9 mouse cellular contexts compared by ENCODE assay signal in genomic region chr17:23969231-23969630, GRCm38 (mm10). TPM values are rescaled to one million over a fixed set of nuclear protein-coding genes. Genes with fewer than 3 reads are reported as not detected.
DNase-seq lines count a peak whose midpoint lies in the region; ATAC-seq lines count a peak whose summit lies in the region.
"Had no signal": no experiment of that assay in that cellular context is flagged by ENCODE, and none has a peak within 500 bp of the region (broad histone marks: within the 10 kb centered on the region; RNA-seq: fewer than 3 reads in every experiment).

No protein-coding gene starts in this region.

- peak; percentile 72 for ATAC-seq in erythroid progenitor cell, adult 5-6 weeks (replicated peaks; ENCODE audit: low FRiP score, poor library complexity, severe bottlenecking)
- 0 out of 2 replicates have a peak, but pooled peaks have one; percentile 21 for ATAC-seq in lung, embryonic 15.5 days (ENCODE audit: borderline replicate concordance, extremely low read depth, low FRiP score, low TSS enrichment)

- 0% methylated on average over 1 of the region's 1 CpGs for WGBS in lung, embryonic 15.5 days

- H3K9ac ChIP-seq in lung, embryonic 15.5 days, result no peak overlapping the region
- H3K9ac ChIP-seq: hindbrain, embryonic 15.5 days had no signal

- no peak overlapping the region for H3K4me2 ChIP-seq in lung, embryonic 15.5 days
- H3K4me2 ChIP-seq: hindbrain, embryonic 15.5 days had no signal

- H3K4me3 ChIP-seq in lung, embryonic 15.5 days, result no peak overlapping the region
- H3K4me3 ChIP-seq: hindbrain, embryonic 15.5 days had no signal

- H3K27me3 ChIP-seq in lung, embryonic 15.5 days, result no peaks in the 10 kb centered on the region
- H3K27me3 ChIP-seq: hindbrain, embryonic 15.5 days had no signal

- H3K4me1 ChIP-seq in lung, embryonic 15.5 days, result peaks cover 7% of the 10 kb centered on the region; the same call in 1 of the 2 replicates

- peak; percentile 49 for DNase-seq in 3134 (ENCODE audit: extremely low read depth, insufficient read length, low spot score)
- peak; percentile 82 for DNase-seq in CD4-positive, CD25-positive, alpha-beta regulatory T cell, adult 2 months (ENCODE audit: low read depth, low spot score)
- peak; percentile 83 for DNase-seq in brain, adult 2 months (ENCODE audit: low read depth, low spot score)
- DNase-seq in layer of hippocampus, adult 11-12 months (ENCODE audit: low spot score), result peak; percentile 89
- DNase-seq in right cerebral cortex, postnatal 10 days (ENCODE audit: low spot score in 2 of 2), result peak; percentile 73 to 83
- DNase-seq in urinary bladder, postnatal 14 days (ENCODE audit: low spot score), result peak; percentile 86

- no peaks in the 10 kb centered on the region for H3K36me3 ChIP-seq in lung, embryonic 15.5 days
- H3K36me3 ChIP-seq: hindbrain, embryonic 15.5 days had no signal

- no peaks in the 10 kb centered on the region for H3K9me3 ChIP-seq in lung, embryonic 15.5 days
- H3K9me3 ChIP-seq: hindbrain, embryonic 15.5 days had no signal

- H3K27ac ChIP-seq in lung, embryonic 15.5 days, result no peak overlapping the region
- H3K27ac ChIP-seq: hindbrain, embryonic 15.5 days had no signal

RNA-seq across cellular contexts. Expression of gene Prss30, which starts 11.1 kb away (rescaled TPM):
- 0.84 TPM in 1 of 2 replicates, not detected in the other for total RNA-seq in erythroid progenitor cell, adult 5-6 weeks (2015; ENCODE audit: low replicate concordance)
- total RNA-seq in erythroid progenitor cell, adult 5-6 weeks (2017; ENCODE audit: low replicate concordance), result not detected in 2 replicates
- 0.10 and 0.20 TPM in 2 replicates for polyA plus RNA-seq in lung, embryonic 15.5 days (2015; fragmentation: Nextera tagmentation; extraction: Ambion mirVana)
- polyA plus RNA-seq: hindbrain, embryonic 15.5 days had no signal

RNA-seq across cellular contexts. Expression of gene Sbpl, which starts 14.2 kb away (rescaled TPM):
- total RNA-seq in erythroid progenitor cell, adult 5-6 weeks (2015; ENCODE audit: low replicate concordance), result not detected in 2 replicates
- not detected in 2 replicates for total RNA-seq in erythroid progenitor cell, adult 5-6 weeks (2017; ENCODE audit: low replicate concordance)
- polyA plus RNA-seq in lung, embryonic 15.5 days (2015; fragmentation: Nextera tagmentation; extraction: Ambion mirVana), result not detected in 2 replicates
- polyA plus RNA-seq: hindbrain, embryonic 15.5 days had no signal

RNA-seq across cellular contexts. Expression of gene Sbp, which starts 27.8 kb away (rescaled TPM):
- total RNA-seq in erythroid progenitor cell, adult 5-6 weeks (2015; ENCODE audit: low replicate concordance), result not detected in 2 replicates
- not detected in 2 replicates for total RNA-seq in erythroid progenitor cell, adult 5-6 weeks (2017; ENCODE audit: low replicate concordance)
- not detected in 2 replicates for polyA plus RNA-seq in lung, embryonic 15.5 days (2015; fragmentation: Nextera tagmentation; extraction: Ambion mirVana)
- polyA plus RNA-seq: hindbrain, embryonic 15.5 days had no signal

RNA-seq across cellular contexts. Expression of gene Prss22, which starts 28.7 kb away (rescaled TPM):
- total RNA-seq in erythroid progenitor cell, adult 5-6 weeks (2015; ENCODE audit: low replicate concordance), result not detected in 2 replicates
- not detected in 2 replicates for total RNA-seq in erythroid progenitor cell, adult 5-6 weeks (2017; ENCODE audit: low replicate concordance)
- polyA plus RNA-seq in lung, embryonic 15.5 days (2015; fragmentation: Nextera tagmentation; extraction: Ambion mirVana), result 1.4 and 1.6 TPM in 2 replicates
- polyA plus RNA-seq: hindbrain, embryonic 15.5 days had no signal

RNA-seq across cellular contexts. Expression of gene Dcpp3, which starts 52.0 kb away (rescaled TPM):
- not detected in 2 replicates for total RNA-seq in erythroid progenitor cell, adult 5-6 weeks (2015; ENCODE audit: low replicate concordance)
- total RNA-seq in erythroid progenitor cell, adult 5-6 weeks (2017; ENCODE audit: low replicate concordance), result not detected in 2 replicates
- polyA plus RNA-seq in lung, embryonic 15.5 days (2015; fragmentation: Nextera tagmentation; extraction: Ambion mirVana), result 1.8 and 2.0 TPM in 2 replicates
- polyA plus RNA-seq: hindbrain, embryonic 15.5 days had no signal
